Mouse (Mus musculus): ENCODE measurements around the gene Rbm11.

DNA sequence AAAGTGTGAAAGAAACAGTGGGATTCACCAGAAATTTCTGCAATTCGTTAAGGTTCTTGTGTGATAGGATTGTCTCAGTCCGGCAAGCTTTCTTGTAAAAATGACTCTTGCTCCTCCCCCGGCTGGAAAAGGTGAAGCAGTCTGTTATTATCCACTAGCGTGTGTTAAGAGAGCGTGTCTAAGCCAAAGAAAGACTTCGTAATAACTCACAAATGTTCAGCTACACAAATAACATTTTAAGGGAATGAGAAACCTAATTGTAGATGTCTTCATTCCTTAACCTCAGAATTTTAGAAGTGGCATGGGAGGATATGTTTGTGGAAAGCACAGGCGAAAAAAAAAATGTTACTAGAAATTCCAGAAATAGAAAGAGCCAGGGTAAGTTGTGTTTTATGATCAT is 6.7 kb upstream of the Rbm11 start, which contains the start of gene Lipi:
- TF ChIP-seq POLR2A (IDR thresholded peaks at IDR 0.05; ENCODE audit: extremely low read depth, insufficient read depth, low read length) (no peak), CTCF (IDR thresholded peaks at IDR 0.05; ENCODE audit: low read depth, low read length) (no peak)
